Mouse (Mus musculus): ENCODE results near the gene Akr1a1.
A peak's percentile ranks its signal among the peaks of the same experiment; 100 is the strongest.

The Akr1a1 gene

DNA sequence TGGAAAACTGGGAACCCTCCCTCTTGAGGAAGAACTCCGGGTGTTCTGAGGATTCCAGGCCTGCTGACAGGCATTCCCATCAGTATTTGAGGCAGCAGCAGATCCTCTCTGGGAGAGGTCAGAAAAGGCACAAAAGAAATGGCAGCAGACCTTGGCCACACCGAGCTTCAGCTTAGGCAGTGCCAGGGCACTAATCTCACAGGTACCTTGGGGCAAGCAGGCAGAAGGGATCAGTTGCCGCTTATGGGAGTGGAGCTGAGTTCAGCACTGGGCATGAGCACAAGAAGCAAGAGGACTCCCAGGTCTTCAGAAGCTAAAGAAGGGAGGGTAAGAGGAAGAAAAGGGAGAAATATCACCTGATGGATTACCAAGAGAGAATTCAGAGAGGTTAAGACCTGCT, 6.5 kb upstream of the Akr1a1 start:
- no peak for DNase-seq

DNA sequence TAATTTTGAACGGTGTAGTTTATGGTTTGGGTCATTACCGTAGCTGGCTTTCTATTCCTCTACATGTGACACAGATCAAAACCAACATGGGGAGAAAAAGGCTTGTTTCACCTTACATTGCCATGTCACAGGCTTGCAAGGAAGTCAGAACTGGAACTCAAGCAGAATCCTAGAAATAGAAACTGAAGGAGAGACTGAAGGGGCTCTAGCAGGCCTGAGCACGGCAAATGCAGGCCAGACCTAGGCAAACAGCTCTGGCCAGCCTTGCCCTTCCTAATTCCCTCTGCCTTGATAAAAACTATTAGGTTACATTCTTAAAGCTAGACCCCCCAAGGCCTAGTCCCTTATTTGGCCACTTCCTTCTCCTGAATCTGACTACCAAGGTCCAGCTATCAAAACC, 4.2 kb upstream of the Akr1a1 start:
- no peak for DNase-seq

DNA sequence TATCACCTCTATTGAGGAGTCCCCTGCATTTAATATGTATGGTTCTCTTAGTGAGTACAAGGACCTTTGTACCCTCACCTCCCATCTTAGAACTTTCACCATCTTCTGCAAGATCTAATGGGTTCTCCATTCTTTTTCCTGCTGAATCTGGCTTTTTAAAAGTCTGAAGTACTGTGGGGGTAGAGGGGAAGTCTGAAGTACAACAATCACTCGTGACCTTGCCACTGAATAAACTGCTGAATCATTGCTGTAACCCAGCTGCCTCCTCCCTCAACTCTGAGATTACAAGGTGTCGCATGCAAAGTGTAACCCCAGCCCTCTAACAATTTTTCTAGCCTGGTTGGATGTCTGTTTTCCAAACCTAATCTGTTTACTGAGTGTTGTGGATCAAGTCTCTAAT, 3.6 kb upstream of the Akr1a1 start:
- DNase-seq: no peak

DNA sequence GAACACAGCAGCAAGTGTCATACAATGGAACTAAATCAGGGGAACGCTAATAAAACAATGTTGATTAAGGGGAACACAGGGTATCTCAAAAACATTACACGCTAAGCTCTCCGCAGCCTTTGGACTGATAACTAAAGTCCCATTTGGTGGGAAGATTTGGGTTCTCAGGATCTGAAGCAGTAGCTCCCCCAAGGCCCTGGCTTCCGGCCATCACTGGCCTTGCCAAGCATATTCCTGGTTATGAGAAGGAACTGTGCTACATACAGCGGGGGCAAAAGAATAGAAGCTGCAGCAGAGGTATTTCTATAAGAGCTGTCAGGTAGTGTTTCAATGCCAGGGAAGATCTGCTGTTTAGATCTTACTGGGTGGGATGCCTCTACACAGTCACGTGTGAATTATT, 1.7 kb upstream of the Akr1a1 start:
- no peak for DNase-seq

GRCm38 (mm10) chr4:116651797-116652135, 286 bp upstream of the Akr1a1 start:
- no peak for DNase-seq

GRCm38 (mm10) chr4:116650365-116650764, 1.1 kb downstream of the Akr1a1 start:
- DNase-seq: no peak

DNA sequence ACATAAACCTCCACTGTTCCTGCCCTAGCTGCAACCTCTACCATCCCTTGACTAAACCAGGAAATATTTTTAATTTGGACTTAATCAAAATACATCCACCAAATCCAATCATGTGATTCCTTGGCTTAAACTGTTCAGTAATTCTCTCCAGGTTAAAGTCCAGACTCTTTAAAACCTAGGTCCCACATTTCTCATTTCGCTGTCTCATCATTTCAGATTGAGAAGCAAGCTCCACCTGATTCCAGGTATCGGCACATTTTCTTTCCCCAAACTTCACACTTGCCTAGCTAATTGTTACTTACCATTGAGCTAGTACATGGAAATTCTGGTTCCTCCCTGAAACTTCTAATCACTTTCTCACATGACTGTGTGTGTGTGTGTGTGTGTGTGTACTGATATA, 2.1 kb downstream of the Akr1a1 start:
- no peak for DNase-seq

DNA sequence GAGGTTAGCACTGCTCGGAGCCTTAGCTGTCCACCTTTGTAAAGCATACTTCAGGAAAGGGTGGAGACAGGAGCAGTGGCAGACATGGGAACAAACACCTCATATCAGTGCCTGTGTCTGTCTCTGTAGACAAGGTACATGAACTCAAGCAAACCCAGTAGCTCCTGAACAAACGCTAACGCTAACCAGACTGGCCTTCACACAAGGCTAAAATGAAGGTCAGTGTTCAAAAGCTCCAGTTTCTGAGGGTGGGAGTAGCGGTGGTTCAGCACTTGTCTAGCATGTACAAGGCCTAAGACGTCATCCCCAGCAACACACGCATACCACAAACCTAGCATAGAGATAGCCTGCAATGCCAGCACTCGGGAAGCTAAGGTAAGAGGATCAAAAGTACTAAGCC, 5.9 kb downstream of the Akr1a1 start:
- DNase-seq: no peak

- peak; percentile 10 to 24 for DNase-seq
Observed at GRCm38 (mm10) chr4:116644326-116644725, 7.2 kb downstream of the Akr1a1 start.

GRCm38 (mm10) chr4:116642071-116642470, 9.4 kb downstream of the Akr1a1 start:
- no peak for DNase-seq

- DNase-seq: no peak
Observed at GRCm38 (mm10) chr4:116638821-116639220, 12.7 kb downstream of the Akr1a1 start.

GRCm38 (mm10) chr4:116635197-116635596, 16.3 kb downstream of the Akr1a1 start:
- no peak for DNase-seq

DNA sequence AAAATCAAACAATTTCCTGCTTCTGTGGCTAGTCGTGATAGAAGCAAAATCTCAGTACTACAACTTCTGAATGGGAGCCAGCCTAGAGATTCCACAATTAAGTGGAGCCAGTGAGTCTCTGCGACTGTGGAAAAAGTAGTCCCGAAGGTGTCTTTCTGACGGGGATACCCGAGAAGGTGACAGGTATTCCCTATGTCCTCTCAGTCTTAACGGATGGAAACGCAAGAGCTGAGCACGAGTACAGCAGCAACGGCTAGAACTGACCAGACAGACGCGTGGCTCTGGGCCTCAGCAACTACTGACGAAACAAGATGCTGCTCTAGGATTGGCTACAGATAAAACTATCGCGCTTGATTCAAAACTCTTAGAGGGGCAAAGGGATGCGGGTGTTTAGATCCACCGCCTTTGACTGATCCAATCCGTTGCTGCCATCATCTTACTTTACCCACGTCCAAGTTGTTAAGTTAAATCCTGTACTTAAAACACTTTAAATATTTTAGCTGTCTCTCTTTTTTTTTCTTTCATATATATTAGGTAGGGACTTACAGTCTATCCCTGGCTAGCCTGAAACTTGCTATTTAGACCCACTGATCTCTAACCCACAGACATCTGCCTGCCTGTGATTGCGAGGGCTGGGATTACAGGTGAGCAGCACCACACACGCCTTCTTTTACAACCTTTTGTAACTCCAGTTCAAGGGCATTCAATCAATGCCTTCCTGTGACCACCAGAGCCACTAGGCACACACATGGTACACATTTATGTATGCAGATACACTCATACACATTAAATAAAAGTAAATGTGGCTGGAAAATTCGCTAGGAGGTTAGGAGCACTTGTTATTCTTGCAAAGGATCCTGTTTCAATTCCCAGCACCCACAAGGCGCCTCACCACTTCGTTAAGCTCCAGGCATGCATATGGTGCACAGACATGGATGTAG, 23.5 kb downstream of the Akr1a1 start, which contains the start of gene Nasp:
TSS of gene Nasp (minus strand) at position 220 of the 941 bp plus-strand sequence.
- peak; percentile 73 to 82 for DNase-seq

DNA sequence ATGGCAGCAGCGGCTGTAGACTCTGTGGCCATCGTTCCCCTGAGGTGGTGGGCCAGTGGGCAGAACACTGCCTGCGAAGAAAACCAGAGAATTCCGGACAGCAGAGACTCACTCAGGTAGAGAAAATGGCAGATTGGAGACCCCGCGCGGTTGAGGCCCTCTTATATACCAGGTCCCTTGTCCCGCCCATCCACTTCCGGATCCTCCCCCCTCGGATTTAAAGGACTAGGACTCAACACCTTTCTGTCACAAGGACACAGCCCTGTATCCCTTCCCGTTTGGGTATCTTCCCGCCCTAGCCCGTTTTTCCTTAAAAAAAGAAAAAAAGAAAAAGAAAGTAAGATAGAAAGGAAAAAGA, 24.1 kb downstream of the Akr1a1 start:
- peak; percentile 86 to 91 for DNase-seq

DNA sequence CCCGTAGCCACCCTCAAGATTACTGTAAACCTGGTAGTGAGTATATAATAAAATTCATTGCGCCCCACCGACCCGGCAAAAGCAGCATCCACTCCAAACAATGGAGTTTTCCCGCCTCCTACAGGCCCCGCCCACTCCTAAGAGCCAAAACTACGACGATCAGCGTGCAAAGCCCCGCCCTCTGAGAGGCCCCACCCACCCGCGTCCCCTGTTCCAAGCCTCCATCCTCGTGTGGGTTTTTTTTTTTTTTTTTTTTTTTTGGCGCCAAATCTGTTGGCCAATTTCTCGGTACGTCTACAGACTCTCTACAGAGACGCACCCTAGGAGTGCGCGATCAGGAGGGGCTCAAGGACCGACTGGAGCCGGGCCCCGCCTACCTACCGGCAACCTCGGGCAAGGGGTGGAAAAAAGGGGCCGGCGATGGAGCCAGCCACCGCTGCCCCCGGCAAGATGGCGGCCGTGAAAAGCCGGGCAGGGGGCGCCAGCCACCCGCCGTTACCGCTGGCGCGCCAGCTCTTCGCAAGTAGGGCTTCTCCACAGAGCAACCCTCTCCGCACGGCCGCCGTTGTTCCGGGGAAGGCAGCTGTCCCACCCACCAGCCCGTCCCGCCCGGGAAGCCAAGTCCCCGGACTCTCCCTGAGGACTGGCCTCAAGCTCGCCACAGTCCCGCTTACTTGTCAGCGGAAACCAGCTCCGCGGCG, 24.7 kb downstream of the Akr1a1 start:
- DNase-seq: peak; percentile 64 to 72

DNA sequence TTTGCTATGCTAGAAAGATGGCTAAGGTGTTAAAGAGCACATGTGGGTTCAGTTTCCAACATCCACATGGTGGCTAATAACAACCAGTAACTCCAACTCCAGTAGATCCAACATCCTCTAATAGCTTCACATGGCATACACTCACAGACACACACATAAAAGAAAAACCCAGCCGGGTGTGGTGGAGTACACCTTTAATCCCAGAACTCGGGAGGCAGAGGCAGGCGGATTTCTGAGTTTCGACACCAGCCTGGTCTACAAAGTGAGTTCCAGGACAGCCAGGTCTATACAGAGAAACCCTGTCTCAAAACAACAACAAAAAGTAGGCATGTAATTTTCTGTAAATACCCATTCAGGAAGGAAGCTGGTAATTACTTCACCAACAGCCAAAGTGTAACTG, 26.6 kb downstream of the Akr1a1 start:
- no peak for DNase-seq

- DNase-seq: no peak
Observed at GRCm38 (mm10) chr4:116615237-116615636, 36.2 kb downstream of the Akr1a1 start.

DNA sequence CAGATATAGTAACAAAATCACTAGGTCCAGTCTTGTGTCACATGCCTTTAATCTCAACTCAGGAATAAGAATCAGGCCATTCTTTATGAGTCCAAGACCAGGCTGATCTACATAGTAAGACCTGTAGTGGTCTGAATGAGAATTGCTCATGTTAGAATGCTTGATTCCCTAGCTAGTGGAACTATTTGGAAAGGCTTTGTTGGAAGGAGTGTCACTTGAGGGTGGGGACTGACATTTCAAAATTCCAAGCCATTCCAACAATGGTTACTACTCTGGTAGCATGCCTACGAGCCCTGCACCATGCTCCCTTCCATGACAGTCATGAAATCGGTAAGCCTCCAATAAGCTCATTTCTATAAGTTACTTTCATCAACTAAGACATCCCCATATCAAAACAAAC, 38.9 kb downstream of the Akr1a1 start:
- DNase-seq: no peak

DNA sequence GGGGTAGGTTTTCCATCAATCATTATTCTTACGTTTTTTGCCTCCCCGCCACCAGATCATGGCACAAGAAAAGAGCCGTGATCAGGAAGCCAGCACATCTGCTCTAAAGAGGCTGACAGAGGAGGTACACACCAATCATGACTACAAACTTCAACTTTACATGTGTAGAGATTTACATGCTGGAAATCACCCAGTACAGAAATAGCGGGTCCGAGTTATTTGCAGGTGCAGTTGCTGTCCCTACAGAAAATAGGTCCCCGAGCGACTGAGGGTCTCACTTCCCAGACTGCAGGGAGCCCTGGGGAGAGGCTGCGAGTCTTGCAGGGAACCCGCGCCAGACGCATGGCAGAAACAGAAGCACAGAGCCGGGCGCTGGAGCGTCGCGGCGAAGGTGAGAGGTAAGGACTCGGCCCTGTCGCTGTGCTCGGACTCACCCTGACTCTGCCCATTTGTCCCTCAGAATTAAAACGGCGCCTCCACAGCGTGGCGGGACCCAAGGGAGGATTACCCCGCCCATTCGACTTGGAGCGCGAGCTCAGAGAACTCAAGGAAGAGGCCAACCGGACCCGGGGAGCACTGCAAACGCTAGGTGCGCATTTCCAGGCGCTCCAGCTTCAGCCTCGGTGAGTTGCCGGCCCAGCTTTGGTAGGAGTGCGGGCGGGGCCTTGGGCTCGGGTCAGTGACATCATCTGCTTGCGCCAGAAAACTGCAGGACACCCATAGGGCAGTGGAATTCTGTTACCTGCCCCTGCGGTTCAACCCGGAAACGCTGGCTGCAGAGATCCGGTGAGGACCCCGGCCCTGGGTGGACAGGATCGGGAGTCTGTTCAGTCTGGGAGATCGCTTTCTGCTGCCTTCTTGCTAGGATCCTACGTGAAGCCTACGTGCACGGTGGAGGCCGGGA, 54.2 kb downstream of the Akr1a1 start:
- DNase-seq: peak; percentile 93

DNA sequence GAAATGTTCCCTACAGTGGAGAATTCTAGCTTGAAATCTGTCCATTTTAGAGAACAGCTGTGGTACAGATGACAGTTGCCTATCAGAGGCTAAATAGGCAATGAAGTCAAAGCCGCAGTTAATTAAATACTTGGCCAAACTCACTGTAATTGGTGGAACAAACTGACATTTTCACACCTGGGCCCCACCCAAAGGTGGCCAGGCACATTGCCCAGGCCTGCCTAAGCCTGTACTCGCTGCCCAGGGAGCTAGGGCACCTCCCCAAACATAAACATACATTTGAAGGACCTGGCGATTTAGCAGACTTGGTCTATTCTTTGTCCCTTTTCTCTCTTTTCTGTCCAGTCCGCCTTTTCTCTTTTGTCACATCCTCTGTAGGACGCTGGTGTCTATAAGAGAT, 55.1 kb downstream of the Akr1a1 start, which contains the start of gene Ccdc17:
TSS of gene Ccdc17 (plus strand) at position 276 of the 400 bp plus-strand sequence.
- peak; percentile 13 to 20 for DNase-seq

DNA sequence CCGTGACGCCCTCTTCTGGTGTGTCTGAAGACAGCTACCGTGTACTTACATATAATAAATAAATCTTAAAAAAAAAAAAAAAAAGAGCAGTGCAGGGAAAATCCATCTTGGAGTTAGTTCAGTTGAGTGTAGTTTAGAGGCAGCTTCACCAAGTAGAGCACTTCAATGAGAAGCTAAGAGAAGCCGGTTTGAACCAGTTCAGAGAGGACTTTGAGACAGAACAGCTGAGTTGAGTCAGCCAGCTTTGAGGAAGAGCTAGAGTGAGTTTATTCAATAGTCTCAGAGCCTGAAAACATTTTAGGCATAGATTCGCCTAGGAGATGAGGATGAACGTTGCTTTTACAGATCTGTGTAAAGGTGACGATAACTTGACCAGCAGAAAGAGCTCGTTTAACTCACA, 55.7 kb downstream of the Akr1a1 start:
- DNase-seq: no peak
